Mouse (Mus musculus) right cerebral cortex, postnatal 10 days (tissue): ENCODE results near the gene Zfp598.

Experiments used
- DNase-seq, 2 experiments: peaks; one replicate each; pipeline ENCODE4 v3.0.0; 2021; ENCODE audit warnings: low spot score in 2 of 2

Gene Zfp598

DNA sequence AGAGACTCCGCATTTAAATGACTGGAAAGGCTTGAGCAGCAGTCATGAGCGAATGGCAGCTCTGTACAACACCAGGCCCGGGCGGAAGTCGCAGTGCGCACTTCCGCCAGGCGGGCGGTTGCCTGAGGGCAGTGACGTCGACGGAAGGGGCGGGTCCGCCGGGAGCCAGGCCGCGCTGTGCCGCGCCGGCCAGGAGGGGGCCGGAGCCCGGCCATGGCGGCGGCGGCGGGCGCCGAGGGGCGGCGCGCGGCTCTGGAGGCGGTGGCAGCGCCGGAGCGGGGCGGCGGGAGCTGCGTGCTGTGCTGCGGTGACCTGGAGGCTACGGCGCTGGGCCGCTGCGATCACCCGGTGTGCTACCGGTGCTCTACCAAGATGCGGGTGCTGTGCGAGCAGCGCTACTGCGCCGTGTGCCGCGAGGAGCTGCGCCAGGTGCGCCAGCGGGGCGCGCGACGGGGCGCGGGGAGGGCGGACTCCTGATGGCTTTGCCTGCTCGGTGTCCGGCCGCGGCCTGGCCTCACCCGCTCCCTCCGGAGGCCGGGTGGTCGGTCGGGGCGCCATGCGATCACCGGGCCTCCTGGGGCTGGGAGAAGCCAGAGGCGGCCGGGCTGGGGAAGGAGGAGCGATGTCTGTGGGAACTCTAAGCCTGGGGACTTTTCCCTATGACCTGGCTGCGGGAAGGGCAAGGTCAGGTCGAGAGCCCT, at the start of gene Zfp598:
TSS of gene Zfp598 (plus strand) at position 143 of the 701 bp plus-strand sequence.
- DNase-seq, result peak; percentile 96

DNA sequence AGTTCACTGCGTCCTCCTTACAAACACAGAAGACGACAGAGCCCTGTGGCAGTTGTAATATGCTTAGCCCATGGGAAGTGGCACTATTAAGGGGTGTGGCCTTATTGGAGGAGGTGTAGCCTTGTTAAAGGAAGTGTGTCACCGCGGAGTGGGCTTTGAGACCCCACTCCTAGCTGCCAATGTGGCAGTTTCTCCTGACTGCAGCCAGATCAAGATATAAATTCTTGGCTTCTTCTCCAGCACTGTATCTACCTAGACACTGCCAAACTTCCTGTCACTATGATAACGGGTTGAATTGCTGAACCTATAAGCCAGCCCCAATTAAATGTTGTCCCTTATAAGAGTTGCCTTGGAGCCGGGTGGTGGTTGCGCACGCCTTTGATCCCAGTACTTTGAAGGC, 44.0 kb upstream of the Zfp598 start:
- DNase-seq, result no peak

DNA sequence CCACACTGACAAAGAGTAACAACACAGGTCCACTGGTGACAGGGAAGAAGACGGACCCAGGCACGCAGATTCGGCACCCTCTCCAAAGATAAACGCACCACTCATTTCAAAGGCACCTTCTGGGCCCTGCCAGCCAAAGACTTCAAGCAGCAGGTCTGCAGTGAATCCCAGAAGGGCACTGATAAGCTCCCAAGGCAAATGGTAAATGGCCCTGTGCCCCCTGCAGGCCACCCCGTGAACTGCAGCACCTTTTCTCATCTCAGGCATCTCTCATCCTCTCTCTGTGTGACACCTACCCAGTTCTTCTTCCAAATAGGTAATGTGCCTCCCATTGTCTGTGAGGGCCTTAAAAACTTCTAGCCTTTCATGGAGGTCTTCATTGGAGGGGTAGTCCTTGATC, 40.8 kb upstream of the Zfp598 start:
- DNase-seq, result peak in 1 of 2 experiments; percentile 69

DNA sequence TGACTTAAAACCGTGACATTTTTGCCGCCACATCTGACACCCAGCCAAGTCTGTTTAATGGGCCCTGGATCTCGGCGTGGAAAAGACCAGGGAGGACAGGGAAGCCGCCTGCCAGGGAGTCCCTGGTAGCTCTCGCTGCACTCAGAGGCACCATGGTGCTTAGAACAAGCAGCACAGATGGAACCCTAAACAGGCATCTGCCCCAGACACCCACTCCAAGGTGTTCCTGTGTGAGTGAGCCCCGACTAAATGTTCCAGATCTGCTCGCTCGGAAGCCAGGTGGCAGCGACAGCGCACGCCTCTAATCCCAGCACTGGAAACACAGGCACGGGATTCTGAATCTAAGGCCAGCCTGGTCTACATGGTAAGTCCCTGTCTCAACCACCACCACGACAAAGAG, 39.4 kb upstream of the Zfp598 start:
- no peak for DNase-seq

DNA sequence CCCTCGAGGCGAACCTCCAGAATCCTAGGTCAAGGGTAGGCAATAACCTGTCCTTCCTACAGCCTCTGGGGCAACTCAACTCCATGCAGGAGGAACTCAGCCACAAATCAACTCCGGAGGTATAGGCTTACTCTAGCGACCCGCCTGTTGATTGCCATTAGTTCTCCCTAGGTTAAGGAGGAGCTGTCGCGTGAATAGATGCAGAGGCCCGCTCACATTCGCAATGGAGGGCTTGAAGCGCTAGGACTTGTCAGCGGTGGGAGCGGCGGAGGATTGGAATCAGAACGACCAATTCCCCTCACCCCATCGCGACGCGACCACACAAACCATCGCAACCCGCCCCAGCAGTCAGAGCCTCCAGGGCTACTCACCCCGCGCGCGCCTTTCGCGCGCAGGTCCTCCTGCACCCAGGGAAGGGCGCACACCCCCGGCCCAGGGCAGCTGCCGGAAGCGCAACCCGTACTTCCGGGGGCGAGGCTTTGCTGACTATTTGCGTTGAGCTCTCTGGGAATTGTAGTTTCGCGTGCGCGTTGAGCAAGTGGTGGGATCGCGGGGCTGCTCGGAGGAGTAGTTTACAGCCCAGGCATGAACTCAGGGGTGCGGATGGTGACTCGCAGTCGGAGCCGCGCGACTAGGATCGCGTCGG, 37.2 kb upstream of the Zfp598 start, which contains the start of the genes Tsc2 and Nthl1:
TSS of gene Tsc2 (minus strand) at position 464 of the 646 bp plus-strand sequence.
TSS of gene Nthl1 (plus strand) at position 514 of the 646 bp plus-strand sequence.
- peak; percentile 90 to 91 for DNase-seq

DNA sequence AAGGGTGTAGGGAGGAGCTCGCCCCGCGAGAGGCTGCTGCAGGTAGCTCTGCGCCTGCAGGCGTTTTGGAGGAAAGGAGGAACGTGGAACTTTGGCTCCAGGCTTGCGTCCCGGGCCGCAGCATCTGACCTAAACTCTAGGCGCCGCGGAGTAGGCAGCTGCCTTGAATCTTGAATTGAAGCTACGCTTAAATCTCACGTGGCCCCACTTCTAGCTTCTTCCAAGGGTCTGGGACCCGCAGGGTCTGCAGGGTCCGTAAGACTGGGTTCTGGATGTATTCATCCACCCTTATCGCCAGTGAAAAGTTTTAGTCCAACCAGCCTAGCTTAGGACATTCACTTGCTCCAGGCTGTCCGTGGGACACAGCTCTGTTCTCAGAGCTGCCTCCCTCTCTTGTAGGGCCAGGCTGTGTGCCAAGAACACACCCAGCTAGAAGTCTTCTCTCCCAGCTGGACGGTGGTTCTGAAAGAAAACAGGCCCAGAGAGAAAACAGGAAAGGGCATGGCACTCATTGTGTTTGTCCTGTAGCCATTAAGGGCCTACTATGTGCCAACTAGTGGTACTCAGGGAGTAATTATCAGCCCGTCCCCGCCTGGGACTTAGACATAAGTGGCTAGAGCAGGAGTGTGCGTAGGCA, 36.6 kb upstream of the Zfp598 start:
- DNase-seq, result no peak

DNA sequence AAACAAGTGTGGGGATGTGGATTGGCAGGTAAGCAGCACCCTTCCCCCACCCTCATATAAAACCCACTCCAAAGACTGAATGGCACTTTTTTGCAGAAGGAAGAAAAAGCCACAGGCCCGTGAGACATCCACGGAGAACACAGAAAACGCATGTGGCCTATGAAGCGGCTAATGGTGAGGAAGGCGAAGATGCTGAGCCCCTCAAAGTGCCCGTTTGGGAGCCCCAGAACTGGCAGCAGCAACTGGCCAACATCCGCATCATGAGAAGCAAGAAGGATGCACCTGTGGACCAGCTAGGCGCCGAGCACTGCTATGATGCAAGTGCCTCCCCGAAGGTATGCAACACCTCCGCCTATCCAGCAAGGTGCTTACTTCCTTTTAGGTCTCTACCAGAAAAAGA, 35.7 kb upstream of the Zfp598 start:
- DNase-seq, result no peak

DNA sequence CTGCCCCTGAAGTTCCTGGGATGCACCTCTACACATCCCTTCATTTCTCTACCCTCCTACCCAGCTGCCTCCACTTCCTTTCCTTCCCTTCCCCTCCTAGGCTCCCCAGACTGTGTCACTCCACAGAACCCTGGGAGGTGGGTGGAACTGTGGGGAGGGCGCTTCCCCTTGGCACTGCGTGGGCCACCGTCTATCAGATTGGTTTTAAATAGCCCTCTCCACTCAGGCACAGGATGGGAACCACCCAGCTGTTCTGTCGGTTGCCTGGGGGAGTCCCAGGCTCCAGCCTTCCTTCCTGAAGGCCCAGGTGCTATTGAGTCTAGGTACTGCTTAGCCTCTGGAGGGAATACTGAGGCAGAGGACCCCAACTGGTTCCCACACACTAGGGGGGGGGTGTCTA, 34.5 kb upstream of the Zfp598 start:
- no peak for DNase-seq

DNA sequence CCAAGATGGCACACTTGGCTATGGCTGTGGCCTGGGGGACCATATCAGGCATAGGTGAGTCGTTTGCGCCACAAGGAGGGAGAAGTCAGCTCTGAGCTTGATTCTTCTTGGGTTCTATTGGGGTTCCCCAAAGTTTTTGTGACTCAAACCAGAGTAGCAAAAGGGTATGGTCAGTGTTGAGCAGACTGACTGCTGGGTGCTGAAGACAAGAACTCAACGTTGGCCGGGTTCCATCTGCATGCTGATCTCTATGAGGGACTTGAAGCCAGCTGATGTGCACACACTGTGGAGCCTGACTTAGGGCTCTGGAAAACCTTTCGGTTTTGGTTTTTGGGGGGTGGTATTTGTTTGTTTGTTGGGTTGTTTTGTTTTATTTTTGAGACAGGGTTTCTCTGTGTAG, 33.8 kb upstream of the Zfp598 start:
- DNase-seq, result no peak

DNA sequence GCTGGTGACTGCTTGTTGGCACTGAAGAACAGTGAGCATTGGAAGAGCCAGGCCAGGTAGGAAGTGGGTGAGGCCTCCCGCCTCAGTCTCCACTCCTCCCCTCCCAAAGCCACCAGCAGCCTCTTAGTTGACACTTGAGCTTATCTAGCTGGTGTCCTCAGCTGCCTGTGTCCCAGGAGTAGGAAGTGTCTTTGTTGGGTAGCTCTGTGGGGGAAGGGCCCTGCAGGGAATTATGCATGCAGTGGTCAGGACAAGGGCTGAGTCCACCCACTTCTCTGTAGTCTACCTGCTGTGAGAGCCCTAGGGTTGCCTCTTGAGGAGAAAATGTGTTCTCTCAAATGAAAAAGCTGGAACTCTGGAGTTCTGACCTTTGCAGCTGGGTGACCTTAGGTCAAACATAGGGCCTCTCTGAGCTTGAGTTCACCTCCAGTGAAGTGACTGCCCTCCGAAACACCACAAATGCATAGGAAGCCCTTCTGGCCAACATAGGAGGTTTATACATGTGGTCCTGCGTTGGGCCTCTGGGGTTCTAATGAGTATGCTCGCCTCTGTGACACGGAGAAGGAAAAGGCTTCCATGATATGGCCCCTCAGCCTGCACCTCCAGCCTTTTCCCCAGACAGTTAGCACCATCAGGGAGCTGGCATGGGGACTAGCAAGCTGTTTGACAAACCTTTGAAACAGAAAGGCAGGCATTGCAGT, 32.6 kb upstream of the Zfp598 start:
- DNase-seq, result no peak

DNA sequence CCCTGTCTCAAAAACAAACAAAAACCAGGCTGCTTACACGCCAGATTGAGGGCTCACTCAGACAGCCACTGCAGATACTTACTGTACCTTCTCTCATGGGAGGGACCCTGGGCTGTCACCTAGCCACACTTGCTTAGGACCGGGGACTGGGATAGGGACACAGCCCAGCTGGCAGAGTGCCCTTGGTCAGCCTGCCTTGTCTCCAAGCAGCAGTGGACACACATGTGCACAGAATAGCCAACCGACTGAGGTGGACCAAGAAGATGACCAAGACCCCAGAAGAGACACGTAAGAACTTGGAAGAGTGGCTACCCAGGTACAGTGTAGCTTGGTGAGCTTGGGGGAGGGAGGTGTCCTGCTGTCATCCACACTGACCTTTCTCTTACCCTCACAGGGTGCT, 31.3 kb upstream of the Zfp598 start:
- no peak for DNase-seq

DNA sequence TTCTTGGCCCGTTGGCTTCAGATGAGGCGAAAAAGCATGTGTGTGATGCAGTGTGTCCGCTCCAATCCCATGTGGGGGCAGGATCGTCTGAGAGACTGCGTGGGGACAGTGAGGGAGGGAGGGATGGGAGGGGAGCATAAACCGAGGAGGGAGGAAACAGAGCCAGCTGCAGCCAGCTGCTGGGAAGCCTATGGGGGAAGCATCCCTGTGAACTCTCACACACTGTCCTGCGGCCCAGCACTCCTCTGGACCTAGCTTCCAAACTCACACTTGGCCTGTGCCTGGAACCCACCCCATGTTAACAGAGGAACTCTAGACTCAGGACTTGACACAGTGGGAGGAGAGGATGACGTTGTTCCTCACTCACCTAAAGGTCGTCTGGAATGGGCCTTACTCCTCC, 30.6 kb upstream of the Zfp598 start:
- DNase-seq, result no peak

DNA sequence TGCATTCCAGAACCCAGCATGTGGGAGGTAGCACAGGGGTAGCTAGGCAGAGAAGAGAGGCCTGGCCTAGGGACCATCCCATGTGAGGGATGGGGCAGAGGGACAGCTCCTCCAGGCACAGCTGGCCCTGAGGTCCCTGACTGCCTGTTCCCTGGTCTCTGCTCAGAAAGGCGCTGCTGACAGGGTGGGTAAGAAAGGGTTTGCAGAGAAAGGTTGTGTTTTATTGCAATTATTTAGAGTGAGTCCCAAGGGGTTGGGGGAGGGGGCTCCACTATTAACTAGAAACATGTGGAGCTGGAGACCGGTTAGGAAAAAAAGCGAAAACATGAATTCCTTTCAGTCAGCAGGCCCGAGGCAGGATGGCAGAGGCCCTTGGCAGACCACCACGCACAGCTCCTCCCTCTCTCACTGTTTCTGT, 29.9 kb upstream of the Zfp598 start:
- DNase-seq, result no peak

DNA sequence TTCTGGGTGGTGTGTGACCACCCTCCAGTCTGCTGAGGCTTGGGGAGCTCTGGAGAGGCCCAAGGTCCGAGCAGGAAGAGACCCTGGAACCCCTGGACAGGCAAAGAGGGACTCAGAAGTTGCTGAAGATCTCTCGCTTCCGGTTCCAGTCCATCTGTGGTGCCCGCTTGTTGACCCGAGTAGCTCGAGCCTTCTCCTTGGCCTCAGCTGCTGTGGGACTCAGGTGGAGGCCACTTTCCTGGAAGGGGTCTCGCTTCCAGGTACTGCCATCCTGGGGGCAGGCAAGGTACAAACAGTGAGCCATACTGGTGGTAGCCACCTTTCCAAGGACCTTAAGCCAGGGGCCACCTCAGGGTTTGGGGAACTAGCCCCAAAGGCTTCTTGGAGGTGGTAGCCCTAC, 29.4 kb upstream of the Zfp598 start:
- DNase-seq, result no peak

DNA sequence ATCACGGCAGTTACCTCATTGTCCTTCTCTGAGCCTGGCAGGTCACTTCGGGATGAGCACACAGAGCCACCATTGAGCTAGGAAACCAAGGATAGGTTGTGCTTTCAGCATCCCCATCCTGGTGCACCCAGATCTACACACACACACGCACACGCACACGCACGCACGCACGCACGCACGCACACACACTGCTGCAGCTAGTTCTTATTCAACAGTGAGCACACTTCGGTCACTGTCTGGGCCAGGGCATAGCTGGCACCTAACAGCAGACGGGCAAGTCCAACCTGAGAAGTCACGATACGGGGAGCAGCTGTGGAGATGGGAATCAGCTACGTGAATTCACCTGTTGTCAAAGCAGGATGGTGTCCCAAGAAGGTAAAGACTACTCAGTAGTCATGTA, 28.9 kb upstream of the Zfp598 start:
- no peak for DNase-seq

DNA sequence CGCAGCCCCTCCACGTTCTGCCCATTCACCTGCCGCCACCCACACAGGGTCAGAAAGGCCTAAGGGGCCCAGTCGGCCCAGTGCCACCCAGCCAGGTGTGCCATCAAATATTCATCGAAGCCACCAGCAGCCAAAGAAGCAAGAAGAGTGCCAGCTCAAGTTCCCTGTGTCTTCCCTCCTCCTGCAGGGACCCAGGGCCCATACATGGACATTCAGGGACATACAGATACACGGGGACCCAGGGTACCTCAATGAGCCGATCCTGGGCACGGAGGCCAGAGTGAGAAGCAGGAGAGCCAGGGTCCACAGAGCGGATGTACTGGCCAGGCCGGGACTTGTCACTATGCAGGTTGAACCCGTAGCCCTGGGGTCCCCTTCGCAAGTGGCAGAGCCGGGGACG, 27.5 kb upstream of the Zfp598 start:
- no peak for DNase-seq

DNA sequence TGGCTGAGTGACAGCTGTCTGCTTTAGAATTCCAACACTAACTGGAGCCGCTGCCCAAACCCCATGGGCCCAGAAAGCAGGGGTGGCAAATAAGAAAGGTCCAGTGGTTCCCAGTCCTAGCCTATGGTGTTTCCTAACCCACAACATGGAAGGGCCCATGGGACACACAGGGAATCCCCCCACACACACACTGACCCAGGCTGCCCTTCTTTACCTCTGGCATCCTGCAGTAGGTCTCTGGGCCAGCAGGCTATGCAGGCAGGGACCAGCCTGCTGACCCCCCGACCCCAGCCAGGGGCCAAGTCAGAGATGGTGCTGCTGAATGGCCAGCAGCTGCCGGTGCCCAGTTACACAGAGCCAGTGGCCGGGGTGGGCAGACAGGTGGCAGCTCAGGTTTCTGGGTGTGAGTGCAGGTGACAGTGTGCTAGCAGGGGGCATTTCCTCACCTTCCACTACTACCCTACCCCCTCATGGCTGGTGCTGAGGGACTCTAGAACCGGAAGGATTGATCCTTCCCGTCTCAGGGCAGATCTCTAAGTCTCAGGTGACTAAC, 26.6 kb upstream of the Zfp598 start:
- no peak for DNase-seq

DNA sequence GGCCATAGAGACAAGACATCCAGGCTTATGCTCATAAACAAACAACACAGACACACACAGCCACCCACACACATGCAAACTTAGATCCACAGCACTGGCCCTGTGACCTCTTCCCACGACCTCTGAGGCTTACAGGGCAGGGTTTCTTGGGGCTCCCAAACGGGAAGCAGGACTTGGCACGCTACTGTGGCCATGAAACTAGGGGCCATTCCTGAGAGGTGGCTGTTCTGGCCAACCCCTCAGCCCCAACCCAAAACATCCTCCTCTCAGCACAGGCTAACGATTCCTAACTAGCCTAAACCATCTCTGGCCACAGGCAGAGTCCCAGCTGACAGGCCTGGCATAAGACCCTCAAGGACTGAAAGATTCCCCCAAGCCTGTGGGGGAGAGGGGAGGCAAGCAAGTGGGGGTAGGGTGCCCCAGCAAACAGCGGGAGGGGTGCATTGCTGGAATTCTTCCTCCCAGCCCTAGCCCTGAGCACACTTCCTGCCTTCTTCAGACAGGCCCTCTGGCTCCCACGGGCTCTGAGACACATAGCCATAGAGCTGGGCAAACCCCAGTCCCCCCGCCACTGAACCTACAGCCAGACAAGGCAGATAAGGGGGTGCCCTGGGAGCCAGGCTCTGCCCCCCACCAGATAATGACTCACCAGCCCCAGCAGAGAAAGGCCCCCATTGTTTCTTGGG, 25.3 kb upstream of the Zfp598 start:
- DNase-seq, result no peak

DNA sequence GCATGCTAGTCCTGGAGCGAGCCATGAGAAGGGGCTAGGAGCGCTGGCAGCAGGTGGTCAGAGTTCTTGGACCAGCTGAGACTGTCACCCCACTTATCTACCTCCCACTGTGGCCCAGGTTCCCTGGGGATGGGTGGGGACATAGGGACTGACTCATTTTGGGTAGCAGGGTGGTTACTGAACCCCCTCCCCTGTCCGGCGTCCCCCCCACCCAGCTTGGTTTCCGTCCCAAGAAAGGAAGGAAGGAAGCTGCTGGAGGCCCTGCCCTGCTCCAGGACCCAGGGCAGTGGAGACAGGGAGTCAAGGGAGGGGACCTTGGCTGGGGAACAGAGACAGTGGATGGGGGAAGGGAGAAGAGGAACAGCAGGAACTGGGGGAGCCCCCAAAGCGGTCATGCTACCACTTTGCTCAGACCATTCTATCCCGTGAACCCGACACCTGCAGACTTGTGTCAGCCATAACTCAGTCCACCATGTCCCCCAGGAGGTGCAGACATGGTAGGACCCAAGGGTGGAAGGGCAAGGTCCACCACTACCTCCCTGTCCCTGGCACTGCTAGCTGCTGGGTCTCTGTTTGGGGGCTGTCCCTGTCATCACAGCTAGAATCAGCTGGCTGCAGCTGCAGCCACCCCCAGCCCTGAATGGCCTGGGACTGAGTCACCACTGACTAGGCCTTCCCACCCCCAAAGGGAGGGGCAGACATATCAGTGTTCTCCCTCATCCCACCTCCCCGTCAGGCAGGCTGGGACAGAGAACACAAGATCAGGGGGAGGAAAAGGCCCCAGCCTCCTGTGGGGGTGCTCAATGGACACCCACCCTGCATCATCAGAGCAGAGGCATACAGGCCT, 24.4 kb upstream of the Zfp598 start:
- DNase-seq, result no peak

DNA sequence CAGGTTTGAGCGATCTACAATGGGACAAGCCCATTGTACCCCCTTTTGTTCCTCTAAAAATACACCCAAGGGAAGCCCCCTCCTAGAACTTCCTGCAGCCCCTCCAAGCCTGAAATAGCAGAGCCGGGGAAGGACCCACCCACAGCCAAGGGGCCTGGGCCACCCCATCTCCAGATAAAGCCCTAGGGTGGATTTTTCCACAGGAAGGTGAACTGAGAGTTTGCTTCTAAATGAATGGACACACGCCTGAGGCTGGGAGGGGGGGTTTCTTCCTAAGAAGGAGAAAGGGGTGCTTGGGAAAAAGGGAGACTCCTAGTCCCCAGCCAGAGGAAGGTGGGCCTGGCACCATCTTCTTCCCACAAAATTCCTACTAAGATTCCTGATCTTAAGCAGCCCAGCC, 23.6 kb upstream of the Zfp598 start:
- DNase-seq, result no peak

DNA sequence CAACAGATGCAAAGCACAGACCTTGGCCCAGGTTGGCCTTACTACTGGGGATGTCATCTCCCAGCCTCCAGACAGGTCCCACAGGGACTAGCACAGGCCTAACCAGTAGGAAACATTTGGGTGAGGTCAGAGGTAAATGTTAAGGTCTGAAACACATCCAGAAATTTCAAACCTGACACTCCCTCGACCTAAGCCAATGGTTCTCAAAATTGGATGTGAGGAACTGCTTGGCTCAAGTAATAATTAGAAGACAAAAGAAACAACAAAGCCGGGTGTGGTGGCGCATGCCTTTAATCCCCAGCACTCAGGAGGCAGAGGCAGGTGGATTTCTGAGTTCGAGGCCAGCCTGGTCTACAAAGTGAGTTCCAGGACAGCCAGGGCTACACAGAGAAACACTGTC, 23.1 kb upstream of the Zfp598 start:
- no peak for DNase-seq
